Mouse (Mus musculus) bone marrow macrophage, adult 2 months (primary cell): ENCODE results near the gene Cmtm6.
"Not testable (repeated sequence)": the region's sequence is repeated elsewhere in the genome, so short reads cannot be mapped to it uniquely, and the experiment has no call there.

Experiments used
- CTCF ChIP-seq: IDR thresholded peaks from 2 replicates; pipeline ENCODE4 v1.5.1; 2012; ENCODE audit warnings: low read depth, mild to moderate bottlenecking, low read length, moderate library complexity
- POLR2A ChIP-seq: IDR thresholded peaks from 2 replicates; pipeline ENCODE4 v1.6.1; 2012; ENCODE audit warnings: mild to moderate bottlenecking, low read depth, low read length, borderline replicate concordance

GRCm38 (mm10) chr9:114728432-114728831 is 2.5 kb upstream of the Cmtm6 start:
- not testable (repeated sequence) for TF ChIP-seq CTCF, POLR2A
